Mouse (Mus musculus): Measurements from ENCODE around the gene Kcnk4.

Gene Kcnk4

GRCm38 (mm10) chr19:6970460-6971085 is 36.3 kb upstream of the Kcnk4 start:
- no peaks in the 10 kb centered on the region for H3K27me3 ChIP-seq (ENCODE audit: insufficient read depth, low read length)
- no peaks in the 10 kb centered on the region for H3K9me3 ChIP-seq (ENCODE audit: low read length)
- H3K36me3 ChIP-seq (ENCODE audit: insufficient read depth, low read length): peaks cover 22% of the 10 kb centered on the region
- H3K4me1 ChIP-seq (replicated peaks; ENCODE audit: low read depth, low read length): peaks cover 82% of the 10 kb centered on the region
- TF ChIP-seq NANOG (IDR thresholded peaks at IDR 0.05; ENCODE audit: borderline replicate concordance, low read length) (no peak; the same call in 1 of the 2 replicates), POU5F1 (IDR thresholded peaks at IDR 0.05; ENCODE audit: borderline replicate concordance, low read length) (no peak), CTCF (conservative IDR thresholded peaks at IDR 0.05; ENCODE audit: low read length) (no peak)
- H3K4me3 ChIP-seq (replicated peaks; ENCODE audit: low read length): peak overlapping the region; percentile 90

GRCm38 (mm10) chr19:6969665-6970381 is 35.5 kb upstream of the Kcnk4 start:
- H3K36me3 ChIP-seq (ENCODE audit: insufficient read depth, low read length): peaks cover 30% of the 10 kb centered on the region
- H3K4me1 ChIP-seq (replicated peaks; ENCODE audit: low read depth, low read length): peaks cover 89% of the 10 kb centered on the region
- no peaks in the 10 kb centered on the region for H3K9me3 ChIP-seq (ENCODE audit: low read length)
- peak overlapping the region; percentile 90 for H3K4me3 ChIP-seq (replicated peaks; ENCODE audit: low read length)
- TF ChIP-seq POU5F1 (IDR thresholded peaks at IDR 0.05; ENCODE audit: borderline replicate concordance, low read length) (no peak), NANOG (IDR thresholded peaks at IDR 0.05; ENCODE audit: borderline replicate concordance, low read length) (no peak), CTCF (conservative IDR thresholded peaks at IDR 0.05; ENCODE audit: low read length) (peak; percentile 22)
- no peaks in the 10 kb centered on the region for H3K27me3 ChIP-seq (ENCODE audit: insufficient read depth, low read length)

- no peaks in the 10 kb centered on the region for H3K9me3 ChIP-seq (ENCODE audit: low read length)
- peaks cover 35% of the 10 kb centered on the region for H3K36me3 ChIP-seq (ENCODE audit: insufficient read depth, low read length)
- no peaks in the 10 kb centered on the region for H3K27me3 ChIP-seq (ENCODE audit: insufficient read depth, low read length)
- H3K4me1 ChIP-seq (replicated peaks; ENCODE audit: low read depth, low read length): peaks cover 95% of the 10 kb centered on the region
- peak overlapping the region; percentile 90 for H3K4me3 ChIP-seq (replicated peaks; ENCODE audit: low read length)
- TF ChIP-seq NANOG (IDR thresholded peaks at IDR 0.05; ENCODE audit: borderline replicate concordance, low read length) (no peak), POU5F1 (IDR thresholded peaks at IDR 0.05; ENCODE audit: borderline replicate concordance, low read length) (no peak), CTCF (conservative IDR thresholded peaks at IDR 0.05; ENCODE audit: low read length) (no peak)
These were observed 35.0 kb upstream of the Kcnk4 start for GRCm38 (mm10) chr19:6969291-6969664.

GRCm38 (mm10) chr19:6968491-6969271 is 34.4 kb upstream of the Kcnk4 start:
- Histone ChIP-seq H3K4me3 (replicated peaks; ENCODE audit: low read length) (peak overlapping the region; percentile 90), H3K4me1 (replicated peaks; ENCODE audit: low read depth, low read length) (peaks cover 96% of the 10 kb centered on the region), H3K9me3 (ENCODE audit: low read length) (no peaks in the 10 kb centered on the region), H3K27me3 (ENCODE audit: insufficient read depth, low read length) (no peaks in the 10 kb centered on the region), H3K36me3 (ENCODE audit: insufficient read depth, low read length) (peaks cover 41% of the 10 kb centered on the region)
- TF ChIP-seq CTCF (conservative IDR thresholded peaks at IDR 0.05; ENCODE audit: low read length): no peak
- no peak for TF ChIP-seq POU5F1 (IDR thresholded peaks at IDR 0.05; ENCODE audit: borderline replicate concordance, low read length)
- TF ChIP-seq NANOG (IDR thresholded peaks at IDR 0.05; ENCODE audit: borderline replicate concordance, low read length): no peak

DNA sequence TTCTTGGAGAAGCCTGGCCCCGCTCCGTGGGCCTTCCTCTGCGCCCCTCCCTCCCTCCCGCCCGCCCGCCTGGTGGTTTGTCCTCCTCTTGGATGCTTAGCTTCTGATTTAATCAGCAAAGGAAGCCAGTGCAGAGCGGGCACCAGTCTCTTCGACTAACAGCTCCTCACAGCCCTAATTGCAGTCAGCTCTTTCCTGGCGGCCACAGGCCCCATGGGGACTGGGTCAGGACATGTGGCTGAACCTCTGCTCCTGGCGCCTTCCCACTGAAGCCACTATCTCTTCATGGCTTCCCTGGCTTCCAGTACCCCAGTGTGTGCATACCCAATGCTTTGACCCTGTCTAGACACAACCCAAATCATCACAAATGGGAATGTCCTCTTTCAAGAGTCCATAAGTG is 22.1 kb upstream of the Kcnk4 start:
- 0 out of 2 replicates have a peak overlapping the region, but pooled peaks have one; percentile 17 for H3K4me3 ChIP-seq (replicated peaks; ENCODE audit: low read length)
- no peaks in the 10 kb centered on the region for H3K9me3 ChIP-seq (ENCODE audit: low read length)
- no peaks in the 10 kb centered on the region for H3K27me3 ChIP-seq (ENCODE audit: insufficient read depth, low read length)
- TF ChIP-seq CTCF (conservative IDR thresholded peaks at IDR 0.05; ENCODE audit: low read length) (no peak), POU5F1 (IDR thresholded peaks at IDR 0.05; ENCODE audit: borderline replicate concordance, low read length) (no peak), NANOG (IDR thresholded peaks at IDR 0.05; ENCODE audit: borderline replicate concordance, low read length) (no peak)
- peaks cover 74% of the 10 kb centered on the region for H3K4me1 ChIP-seq (replicated peaks; ENCODE audit: low read depth, low read length)
- peaks cover 88% of the 10 kb centered on the region for H3K36me3 ChIP-seq (ENCODE audit: insufficient read depth, low read length)

DNA sequence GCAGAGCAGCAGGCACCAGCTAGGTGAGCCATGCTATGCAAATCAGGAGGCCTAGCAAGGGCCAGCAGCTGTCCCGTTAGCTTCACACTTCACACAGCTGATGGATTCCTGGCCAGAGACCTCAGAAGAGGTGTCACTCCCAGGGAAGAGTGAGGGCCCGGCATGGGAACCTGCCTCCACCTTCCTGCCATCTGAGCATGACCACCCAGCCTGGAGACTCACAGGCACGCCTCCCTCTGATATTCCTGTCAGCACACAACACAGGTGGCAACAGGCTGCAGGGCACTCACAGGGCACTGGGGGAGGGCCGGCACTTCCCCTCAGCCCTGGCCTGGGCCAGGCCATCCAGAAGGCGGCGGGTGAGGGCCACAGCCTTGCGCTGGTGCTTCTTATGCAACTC is 21.1 kb upstream of the Kcnk4 start:
- Histone ChIP-seq H3K36me3 (ENCODE audit: insufficient read depth, low read length) (peaks cover 78% of the 10 kb centered on the region), H3K27me3 (ENCODE audit: insufficient read depth, low read length) (no peaks in the 10 kb centered on the region), H3K4me1 (replicated peaks; ENCODE audit: low read depth, low read length) (peaks cover 78% of the 10 kb centered on the region), H3K9me3 (ENCODE audit: low read length) (no peaks in the 10 kb centered on the region), H3K4me3 (replicated peaks; ENCODE audit: low read length) (peak overlapping the region; percentile 57)
- TF ChIP-seq POU5F1 (IDR thresholded peaks at IDR 0.05; ENCODE audit: borderline replicate concordance, low read length) (no peak), NANOG (IDR thresholded peaks at IDR 0.05; ENCODE audit: borderline replicate concordance, low read length) (no peak), CTCF (conservative IDR thresholded peaks at IDR 0.05; ENCODE audit: low read length) (no peak)

- TF ChIP-seq CTCF (conservative IDR thresholded peaks at IDR 0.05; ENCODE audit: low read length) (peak; percentile 30; the same call in 1 of the 2 replicates), NANOG (IDR thresholded peaks at IDR 0.05; ENCODE audit: borderline replicate concordance, low read length) (no peak)
- peaks cover 86% of the 10 kb centered on the region for H3K4me1 ChIP-seq (replicated peaks; ENCODE audit: low read depth, low read length)
- H3K36me3 ChIP-seq (ENCODE audit: insufficient read depth, low read length): peaks cover 73% of the 10 kb centered on the region
- H3K27me3 ChIP-seq (ENCODE audit: insufficient read depth, low read length): no peaks in the 10 kb centered on the region
- H3K9me3 ChIP-seq (ENCODE audit: low read length): no peaks in the 10 kb centered on the region
- H3K4me3 ChIP-seq (replicated peaks; ENCODE audit: low read length): no peak overlapping the region
These were observed 19.7 kb upstream of the Kcnk4 start for GRCm38 (mm10) chr19:6954046-6954445.

DNA sequence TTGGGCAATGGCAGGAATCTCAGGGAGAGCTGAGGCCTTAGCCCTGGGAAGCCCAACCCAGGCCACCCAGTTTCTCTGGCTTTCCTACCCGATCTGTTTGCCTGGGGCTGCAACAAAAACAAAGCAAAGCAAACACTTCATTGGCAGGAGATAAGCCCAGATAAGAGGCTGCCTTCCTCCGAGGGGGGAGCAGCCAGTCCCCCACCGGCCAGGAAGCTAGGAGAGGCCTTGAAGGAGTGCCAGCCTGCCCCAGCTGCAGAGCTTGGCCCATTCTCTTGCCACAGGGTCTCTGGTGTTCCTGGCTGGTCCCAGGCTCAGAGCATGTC is 18.4 kb upstream of the Kcnk4 start:
- no peak for TF ChIP-seq POU5F1 (IDR thresholded peaks at IDR 0.05; ENCODE audit: borderline replicate concordance, low read length)
- no peak for TF ChIP-seq NANOG (IDR thresholded peaks at IDR 0.05; ENCODE audit: borderline replicate concordance, low read length)
- H3K36me3 ChIP-seq (ENCODE audit: insufficient read depth, low read length): peaks cover 61% of the 10 kb centered on the region
- H3K27me3 ChIP-seq (ENCODE audit: insufficient read depth, low read length): no peaks in the 10 kb centered on the region
- peak overlapping the region; percentile 88 for H3K4me3 ChIP-seq (replicated peaks; ENCODE audit: low read length)
- H3K9me3 ChIP-seq (ENCODE audit: low read length): no peaks in the 10 kb centered on the region
- H3K4me1 ChIP-seq (replicated peaks; ENCODE audit: low read depth, low read length): peaks cover 86% of the 10 kb centered on the region

Measured in E14TG2a.4 (cell line).